Mouse (Mus musculus) A20 (cell line): ENCODE data around the gene Ucn2.

Experiments used
- DNase-seq: peaks from one replicate; pipeline ENCODE4 v3.0.0-alpha.2; 2011; ENCODE audit warnings: low read depth, low spot score

Ucn2 gene

GRCm38 (mm10) chr9:108985710-108986109, at the start of gene Ucn2:
Ucn2 (plus strand) TSS chr9:108986010.
- no peak for DNase-seq

GRCm38 (mm10) chr9:108936418-108937364, 49.1 kb upstream of the Ucn2 start, which contains the start of gene Uqcrc1:
Uqcrc1 (plus strand) TSS chr9:108936633.
- DNase-seq = peak; percentile 99

DNA sequence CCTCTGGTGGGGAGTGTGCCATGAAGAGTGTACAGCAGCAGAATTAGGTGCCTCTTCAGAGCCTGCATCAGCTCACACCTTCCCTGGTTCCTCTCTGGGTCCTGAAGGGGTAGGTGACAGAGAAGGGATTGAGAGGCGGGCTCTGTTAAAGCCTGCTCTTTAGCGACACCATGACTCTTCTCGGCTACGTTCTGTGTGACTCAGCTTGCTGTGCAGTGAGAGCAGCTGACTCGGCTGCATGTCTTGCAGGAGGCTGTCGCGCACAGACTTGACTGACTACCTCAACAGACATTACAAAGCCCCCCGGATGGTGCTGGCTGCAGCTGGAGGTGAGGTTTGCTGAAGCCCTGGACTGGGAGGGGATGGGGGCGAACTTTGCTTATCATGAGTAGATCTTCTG, 40.7 kb upstream of the Ucn2 start:
- DNase-seq = no peak

DNA sequence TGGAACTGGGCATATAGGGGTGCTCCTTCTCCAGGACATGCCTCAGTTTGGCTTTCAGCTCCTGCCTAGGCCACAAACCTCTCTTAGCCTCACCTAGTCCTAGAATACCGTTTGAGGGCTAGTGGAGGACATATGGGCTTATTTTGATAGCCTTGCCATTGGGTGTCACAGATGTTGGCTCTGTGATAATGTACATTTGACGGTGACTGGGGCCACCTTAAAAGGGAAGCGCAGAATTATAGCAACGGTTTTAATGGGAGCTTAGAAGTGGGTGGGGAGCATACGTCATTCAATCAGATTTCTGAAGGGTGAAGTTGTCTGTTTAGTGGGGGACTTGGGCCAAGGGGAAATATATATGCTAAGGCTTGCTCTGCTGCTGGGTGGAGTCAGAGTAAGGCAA, 40.2 kb upstream of the Ucn2 start:
- no peak for DNase-seq

DNA sequence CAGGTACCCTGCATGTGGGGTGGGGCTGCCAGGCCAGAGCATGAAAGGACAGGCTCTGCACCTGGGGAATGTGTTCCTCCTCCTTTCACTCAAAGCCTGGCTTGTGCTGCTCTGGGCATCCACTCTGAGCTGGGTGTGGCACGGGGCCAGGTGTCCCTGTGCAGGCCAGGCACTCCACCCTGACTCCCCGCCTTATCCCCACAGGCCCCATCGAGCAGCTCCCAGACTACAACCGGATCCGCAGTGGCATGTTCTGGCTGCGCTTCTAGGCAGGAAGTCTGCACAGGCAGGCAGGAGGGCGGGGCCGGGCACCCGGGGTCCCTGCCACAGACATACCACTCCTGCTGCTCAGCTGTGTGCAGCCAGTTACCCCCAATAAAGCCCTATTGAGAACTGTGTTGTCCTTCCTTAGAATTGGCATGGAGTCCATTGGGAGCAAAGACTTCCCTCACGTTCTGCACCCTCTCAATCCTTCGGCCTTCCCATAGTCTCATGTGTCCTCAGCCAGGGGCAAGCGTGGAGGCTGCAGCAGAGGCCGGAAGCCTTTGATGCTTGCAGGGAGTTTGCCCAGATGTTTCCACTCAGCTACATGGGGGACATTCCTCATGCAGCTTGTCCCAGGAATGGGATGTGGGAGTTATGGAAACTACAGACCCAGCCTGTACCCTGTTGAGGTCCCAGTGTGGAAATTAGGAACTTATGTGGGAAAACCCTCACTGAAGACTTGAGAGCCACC, 36.4 kb upstream of the Ucn2 start:
- DNase-seq = no peak

GRCm38 (mm10) chr9:108949967-108950728, 35.7 kb upstream of the Ucn2 start:
- no peak for DNase-seq

- DNase-seq = no peak
Measured at GRCm38 (mm10) chr9:108953081-108953636, 32.7 kb upstream of the Ucn2 start, which contains the start of gene Col7a1. Col7a1 (plus strand) TSS chr9:108953586.

DNA sequence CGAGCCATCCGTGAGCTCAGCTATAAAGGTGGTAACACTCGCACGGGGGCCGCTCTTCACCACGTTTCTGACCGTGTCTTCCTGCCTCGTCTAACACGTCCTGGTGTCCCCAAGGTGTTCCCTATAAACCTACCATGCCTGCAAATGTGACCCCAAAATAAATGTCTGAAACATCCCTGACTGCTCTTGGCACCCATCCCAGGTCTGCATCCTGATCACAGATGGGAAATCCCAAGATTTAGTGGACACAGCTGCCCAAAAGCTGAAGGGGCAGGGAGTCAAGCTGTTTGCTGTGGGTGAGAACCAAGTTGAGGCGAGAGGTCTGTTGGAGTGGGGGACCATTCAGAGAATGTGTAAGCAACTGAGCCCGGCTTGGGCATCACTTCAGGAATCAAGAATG, 30.6 kb upstream of the Ucn2 start:
- no peak for DNase-seq

DNA sequence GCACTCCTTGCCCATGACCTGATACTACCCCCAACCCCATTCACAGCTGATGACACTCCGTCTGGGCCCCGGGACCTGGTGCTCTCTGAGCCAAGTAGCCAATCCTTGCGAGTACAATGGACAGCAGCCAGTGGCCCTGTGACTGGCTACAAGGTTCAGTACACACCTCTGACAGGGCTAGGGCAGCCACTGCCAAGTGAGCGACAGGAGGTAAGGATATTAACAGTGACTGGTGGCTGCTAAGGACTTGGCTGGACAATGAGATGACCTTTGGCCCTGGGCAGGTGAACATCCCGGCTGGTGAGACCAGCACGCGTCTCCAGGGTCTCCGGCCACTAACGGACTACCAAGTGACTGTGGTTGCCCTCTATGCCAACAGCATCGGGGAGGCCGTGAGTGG, 30.0 kb upstream of the Ucn2 start:
- DNase-seq = no peak

GRCm38 (mm10) chr9:108963577-108963976, 22.2 kb upstream of the Ucn2 start:
- no peak for DNase-seq

- DNase-seq = no peak
Measured at GRCm38 (mm10) chr9:108964338-108964737, 21.5 kb upstream of the Ucn2 start.

DNA sequence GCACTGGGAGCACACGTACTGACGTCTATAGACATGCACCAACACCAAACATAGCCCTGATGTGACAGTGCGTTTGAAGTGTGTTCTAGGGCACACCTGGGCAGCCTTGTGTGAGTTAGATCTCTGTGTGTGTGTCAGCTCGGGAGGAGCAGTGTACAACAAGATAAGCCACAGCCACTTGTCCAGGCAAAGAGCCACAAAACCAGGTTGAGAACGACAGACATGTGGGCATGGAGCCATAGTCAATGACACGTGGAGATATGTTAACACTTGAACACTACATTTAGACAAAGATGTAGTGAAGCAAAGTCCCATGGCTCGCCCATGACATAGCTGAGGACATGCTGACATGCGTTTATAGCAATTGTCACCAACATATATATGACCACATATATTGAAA, 15.2 kb upstream of the Ucn2 start:
- DNase-seq = no peak

DNA sequence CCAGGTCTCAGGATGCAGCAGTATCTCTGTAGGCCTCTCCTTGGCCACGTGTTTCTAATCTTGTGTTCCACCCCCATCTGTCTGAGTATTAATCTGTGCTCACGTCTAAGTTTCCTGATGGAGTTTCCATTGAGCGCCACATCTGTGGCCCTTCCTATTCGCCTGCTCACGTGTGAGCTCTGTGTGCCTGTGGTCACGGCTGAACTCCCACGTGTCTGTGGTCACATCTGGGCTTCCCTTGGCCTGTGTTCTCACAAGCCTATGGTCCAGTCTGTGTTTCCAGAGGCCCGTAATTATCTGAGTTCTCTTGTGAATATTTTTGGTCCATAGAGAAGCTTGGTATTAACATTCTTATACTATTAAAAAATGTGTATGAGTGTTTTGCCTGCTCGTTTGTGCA, 9.3 kb upstream of the Ucn2 start:
- DNase-seq = no peak

- DNase-seq = no peak
Measured at GRCm38 (mm10) chr9:108977966-108978365, 7.8 kb upstream of the Ucn2 start.

GRCm38 (mm10) chr9:108982498-108982897, 3.3 kb upstream of the Ucn2 start:
- no peak for DNase-seq

DNA sequence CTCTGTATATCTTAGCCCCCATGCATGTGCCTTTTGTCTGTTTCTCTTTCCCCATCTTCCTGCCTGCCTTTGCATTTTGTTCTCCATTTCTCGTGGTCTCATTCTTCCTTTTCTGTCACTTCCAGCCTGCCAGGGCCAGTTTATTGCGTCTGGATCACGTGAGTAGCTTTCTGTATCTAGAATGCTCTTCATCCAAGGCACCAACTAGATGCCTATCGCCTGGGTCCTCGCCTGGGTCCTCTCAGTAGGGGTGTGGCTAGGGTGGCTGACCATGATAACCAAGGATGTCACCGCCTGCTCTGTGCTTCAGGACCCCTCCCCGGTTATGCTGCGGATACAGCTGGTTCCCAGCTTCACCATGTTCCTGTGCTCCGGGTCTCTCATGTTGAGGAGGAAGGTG, 2.6 kb upstream of the Ucn2 start:
- no peak for DNase-seq

- no peak for DNase-seq
Measured at GRCm38 (mm10) chr9:108987704-108988350, 2.0 kb downstream of the Ucn2 start.

GRCm38 (mm10) chr9:108989802-108990461, 4.1 kb downstream of the Ucn2 start:
- DNase-seq = peak; percentile 31

DNA sequence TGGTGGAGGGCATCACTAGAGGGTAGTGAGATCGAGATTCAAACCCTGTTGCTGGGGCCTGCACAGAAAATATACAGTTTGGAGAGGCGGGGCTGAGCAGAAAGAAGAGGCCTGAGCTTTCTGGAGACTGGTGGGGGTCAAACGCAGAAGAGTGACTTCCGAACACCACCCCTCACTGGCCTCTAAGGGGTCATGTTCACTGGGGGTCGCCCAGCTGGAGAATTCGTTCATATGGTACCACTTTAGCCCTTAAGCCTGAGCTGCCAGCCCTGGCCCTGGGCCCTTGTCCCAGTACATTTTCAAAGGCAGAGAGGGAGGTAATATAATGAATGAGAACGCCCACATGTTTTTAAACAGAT, 4.6 kb downstream of the Ucn2 start:
- DNase-seq = no peak

DNA sequence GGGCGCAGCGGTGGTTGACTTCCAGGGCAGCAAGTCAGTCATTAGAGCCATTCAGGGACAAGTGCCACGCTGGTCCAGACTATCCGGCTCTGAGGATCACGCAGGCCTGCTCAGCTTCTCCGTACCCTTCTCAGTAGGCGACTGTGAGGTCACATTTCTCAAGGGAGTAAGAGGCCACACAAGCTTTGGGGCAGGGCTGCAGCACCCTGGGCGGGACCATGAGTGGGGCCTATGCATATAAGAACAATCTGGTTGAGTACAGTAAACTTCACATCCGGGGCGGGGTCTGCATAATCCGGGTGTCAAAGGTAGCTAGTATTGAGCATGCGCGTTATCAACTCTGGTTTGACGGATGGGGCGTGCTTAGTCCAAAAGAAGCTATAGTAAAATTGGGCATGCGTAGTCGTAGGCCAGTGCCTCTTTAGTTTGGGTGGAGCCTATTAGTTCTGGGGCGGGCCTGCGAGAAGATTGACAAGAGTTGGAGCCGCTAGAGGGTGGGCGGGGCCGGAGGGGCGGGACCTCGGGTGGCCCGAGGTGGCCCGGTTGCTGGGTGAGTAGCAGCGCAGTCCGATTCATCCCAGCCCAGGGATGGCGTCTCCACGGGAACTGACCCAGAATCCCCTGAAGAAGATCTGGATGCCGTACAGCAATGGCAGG, 5.7 kb downstream of the Ucn2 start, which contains the start of gene Pfkfb4:
Gene Pfkfb4, plus strand, starts transcription at position 351 of the 657 bp plus-strand sequence.
- DNase-seq = peak; percentile 100
